Mouse (Mus musculus) myocyte (in vitro differentiated cells): ENCODE measurements around the gene Olfr124. TPM values are rescaled to one million over a fixed set of nuclear protein-coding genes. Genes with fewer than 3 reads are reported as not detected.

ENCODE experiments used
- H3K27me3 ChIP-seq: one replicate; pipeline ENCODE4 v1.6.1; 2011; ENCODE audit not compliant: control insufficient read depth, insufficient read depth, insufficient read length
- H3K36me3 ChIP-seq: one replicate; pipeline ENCODE4 v1.6.1; 2011; ENCODE audit not compliant: control insufficient read depth, insufficient read depth
- H3K4me2 ChIP-seq: one replicate; pipeline ENCODE4 v1.6.1; 2011; ENCODE audit warnings: low read depth, control low read depth
- H3K4me3 ChIP-seq: one replicate; pipeline ENCODE4 v1.5.1; 2011; ENCODE audit warnings: mild to moderate bottlenecking, control low read depth, moderate library complexity
- H3K79me2 ChIP-seq: one replicate; pipeline ENCODE4 v1.6.1; 2011; ENCODE audit not compliant: control insufficient read depth, insufficient read depth
- H3ac ChIP-seq: one replicate; pipeline ENCODE4 v1.6.1; 2011; ENCODE audit not compliant: control insufficient read depth, insufficient read length
- CEBPB ChIP-seq: IDR thresholded peaks from 2 replicates; pipeline ENCODE4 v1.6.1; 2011; ENCODE audit warnings: mild to moderate bottlenecking, moderate library complexity; ENCODE audit not compliant: poor library complexity, insufficient read depth, severe bottlenecking
- E2F4 ChIP-seq: IDR thresholded peaks from one replicate; pipeline ENCODE4 v1.6.1; 2011; ENCODE audit warnings: mild to moderate bottlenecking, control low read depth, moderate library complexity; ENCODE audit not compliant: insufficient read depth
- MAX ChIP-seq: IDR thresholded peaks from one replicate; pipeline ENCODE4 v1.6.1; 2011; ENCODE audit warnings: low read depth, mild to moderate bottlenecking, control low read depth
- MYOD1 ChIP-seq, 3 experiments: IDR thresholded peaks; one replicate each; pipeline ENCODE4 v1.6.1; 2011; ENCODE audit warnings: control low read depth in 2 of 3, low read depth in 2 of 3, mild to moderate bottlenecking in 2 of 3, moderate library complexity in 1 of 3; ENCODE audit not compliant: insufficient read length in 2 of 3, control insufficient read depth in 1 of 3
- MYOG ChIP-seq, 3 experiments: IDR thresholded peaks; one replicate each; pipeline ENCODE4 v1.6.1; 2011; ENCODE audit warnings: control low read depth in 2 of 3, low read depth in 2 of 3, mild to moderate bottlenecking in 2 of 3; ENCODE audit not compliant: insufficient read length in 2 of 3, control insufficient read depth in 1 of 3, insufficient read depth in 1 of 3
- POLR2A ChIP-seq: IDR thresholded peaks from one replicate; pipeline ENCODE4 v1.6.1; 2011; ENCODE audit warnings: low read depth, mild to moderate bottlenecking, control low read depth, moderate library complexity; ENCODE audit not compliant: insufficient read length
- POLR2AphosphoS2 ChIP-seq: IDR thresholded peaks from one replicate; pipeline ENCODE4 v1.6.1; 2011; ENCODE audit warnings: low read depth, control low read depth; ENCODE audit not compliant: insufficient read length
- REST ChIP-seq: IDR thresholded peaks from one replicate; pipeline ENCODE4 v1.6.1; 2011; ENCODE audit warnings: mild to moderate bottlenecking, control low read depth, moderate library complexity; ENCODE audit not compliant: insufficient read depth, insufficient read length
- SRF ChIP-seq: IDR thresholded peaks from one replicate; pipeline ENCODE4 v1.6.1; 2011; ENCODE audit warnings: low read depth; ENCODE audit not compliant: control insufficient read depth, insufficient read length
- TCF12 ChIP-seq: IDR thresholded peaks from one replicate; pipeline ENCODE4 v1.6.1; 2011; ENCODE audit warnings: mild to moderate bottlenecking, control low read depth; ENCODE audit not compliant: poor library complexity, insufficient read depth, severe bottlenecking
- TCF3 ChIP-seq: IDR thresholded peaks from one replicate; pipeline ENCODE4 v1.6.1; 2011; ENCODE audit warnings: low read depth, control low read depth; ENCODE audit not compliant: insufficient read length
- USF1 ChIP-seq: IDR thresholded peaks from one replicate; pipeline ENCODE4 v1.6.1; 2011; ENCODE audit warnings: low read depth, mild to moderate bottlenecking, control low read depth, moderate library complexity
- polyA plus RNA-seq: library from polyadenylated mRNA; unstranded; fragments of >200 nt; fragmentation: generic; extraction: Trizol; gene quantifications from one replicate; pipeline ENCODE4 v1.2.1, GENCODE M21; 2012; ENCODE audit warnings: missing spikeins

Gene Olfr124
- polyA plus RNA-seq, result not detected

- H3K27me3 ChIP-seq, result no peaks in the 10 kb centered on the region
- no peak within 1 kb of the TSS for H3ac ChIP-seq
- H3K4me2 ChIP-seq, result no peak within 1 kb of the TSS
- H3K36me3 ChIP-seq, result no peaks in the 10 kb centered on the region
- no peaks in the 10 kb centered on the region for H3K79me2 ChIP-seq
- TF ChIP-seq SRF (no peak), E2F4 (no peak), MYOD1 (IDR thresholded peaks at IDR 0.05; ENCODE audit: control insufficient read depth in 1 of 3, insufficient read length in 2 of 3, low read depth in 2 of 3) (no peak), CEBPB (no peak), USF1 (no peak), TCF3 (no peak), MAX (no peak)
- no peak within 1 kb of the TSS for H3K4me3 ChIP-seq
Observed at GRCm38 (mm10) chr17:37799588-37799987, at the start of gene Olfr124. TSS of gene Olfr124 (plus strand) at chr17:37799888.

- Histone ChIP-seq H3ac (no peak within 1 kb of the TSS), H3K36me3 (no peaks in the 10 kb centered on the region), H3K4me3 (no peak within 1 kb of the TSS), H3K4me2 (no peak within 1 kb of the TSS), H3K27me3 (no peaks in the 10 kb centered on the region), H3K79me2 (no peaks in the 10 kb centered on the region)
- TF ChIP-seq E2F4, result no peak
- no peak for TF ChIP-seq MYOG (IDR thresholded peaks at IDR 0.05; ENCODE audit: control insufficient read depth in 1 of 3, insufficient read depth in 1 of 3, insufficient read length in 2 of 3, low read depth in 2 of 3)
- TF ChIP-seq POLR2AphosphoS2, result no peak
- no peak for TF ChIP-seq MYOD1 (IDR thresholded peaks at IDR 0.05; ENCODE audit: control insufficient read depth in 1 of 3, insufficient read length in 2 of 3, low read depth in 2 of 3)
- no peak for TF ChIP-seq SRF
- TF ChIP-seq CEBPB, result no peak
- TF ChIP-seq MAX, result no peak
- TF ChIP-seq POLR2A, result no peak
- TF ChIP-seq REST, result no peak
- no peak for TF ChIP-seq TCF3
- TF ChIP-seq USF1, result no peak
- no peak for TF ChIP-seq TCF12
Observed at GRCm38 (mm10) chr17:37768307-37768706, 31.4 kb upstream of the Olfr124 start, which contains the start of gene Olfr122. TSS of gene Olfr122 (plus strand) at chr17:37768607.

GRCm38 (mm10) chr17:37793229-37793628, 6.5 kb upstream of the Olfr124 start, which contains the start of gene Olfr123:
TSS of gene Olfr123 (plus strand) at chr17:37793529.
- no peaks in the 10 kb centered on the region for H3K79me2 ChIP-seq
- no peak within 1 kb of the TSS for H3K4me2 ChIP-seq
- no peaks in the 10 kb centered on the region for H3K27me3 ChIP-seq
- no peaks in the 10 kb centered on the region for H3K36me3 ChIP-seq
- H3ac ChIP-seq, result no peak within 1 kb of the TSS
- TF ChIP-seq TCF3 (no peak), POLR2AphosphoS2 (no peak)
- no peak within 1 kb of the TSS for H3K4me3 ChIP-seq

- no peak within 1 kb of the TSS for H3ac ChIP-seq
- no peaks in the 10 kb centered on the region for H3K79me2 ChIP-seq
- no peaks in the 10 kb centered on the region for H3K27me3 ChIP-seq
- no peak for TF ChIP-seq SRF
- TF ChIP-seq CEBPB, result no peak
- no peak for TF ChIP-seq USF1
- no peak for TF ChIP-seq MAX
- TF ChIP-seq POLR2AphosphoS2, result no peak
- no peak for TF ChIP-seq TCF12
- TF ChIP-seq TCF3, result no peak
- TF ChIP-seq E2F4, result no peak
- TF ChIP-seq MYOD1 (IDR thresholded peaks at IDR 0.05; ENCODE audit: control insufficient read depth in 1 of 3, insufficient read length in 2 of 3, low read depth in 2 of 3), result no peak
- TF ChIP-seq MYOG (IDR thresholded peaks at IDR 0.05; ENCODE audit: control insufficient read depth in 1 of 3, insufficient read depth in 1 of 3, insufficient read length in 2 of 3, low read depth in 2 of 3), result no peak
- no peak for TF ChIP-seq POLR2A
- no peak for TF ChIP-seq REST
- no peaks in the 10 kb centered on the region for H3K36me3 ChIP-seq
- no peak within 1 kb of the TSS for H3K4me2 ChIP-seq
- no peak within 1 kb of the TSS for H3K4me3 ChIP-seq
Observed at GRCm38 (mm10) chr17:37832649-37833048, 33.0 kb downstream of the Olfr124 start, which contains the start of gene Olfr125. TSS of gene Olfr125 (plus strand) at chr17:37832949.

GRCm38 (mm10) chr17:37847183-37847582, 47.5 kb downstream of the Olfr124 start, which contains the start of gene Olfr126:
TSS of gene Olfr126 (plus strand) at chr17:37847483.
- H3K4me2 ChIP-seq, result no peak within 1 kb of the TSS
- H3K36me3 ChIP-seq, result no peaks in the 10 kb centered on the region
- H3K4me3 ChIP-seq, result no peak within 1 kb of the TSS
- TF ChIP-seq POLR2AphosphoS2 (no peak), E2F4 (no peak), TCF3 (no peak), MYOD1 (IDR thresholded peaks at IDR 0.05; ENCODE audit: control insufficient read depth in 1 of 3, insufficient read length in 2 of 3, low read depth in 2 of 3) (no peak), MAX (no peak), MYOG (IDR thresholded peaks at IDR 0.05; ENCODE audit: control insufficient read depth in 1 of 3, insufficient read depth in 1 of 3, insufficient read length in 2 of 3, low read depth in 2 of 3) (no peak), POLR2A (no peak), REST (no peak), USF1 (no peak), SRF (no peak), TCF12 (no peak), CEBPB (no peak)
- no peaks in the 10 kb centered on the region for H3K27me3 ChIP-seq
- H3K79me2 ChIP-seq, result no peaks in the 10 kb centered on the region
- H3ac ChIP-seq, result no peak within 1 kb of the TSS

Other genes with a start within 250 kb of the Olfr124 start
- gene Olfr112, start 230.4 kb upstream of the Olfr124 start, polyA plus RNA-seq, result not detected
- not detected for gene Olfr113, start 222.2 kb upstream of the Olfr124 start, polyA plus RNA-seq
- not detected for gene Olfr114, start 207.1 kb upstream of the Olfr124 start, polyA plus RNA-seq
- not detected for gene Olfr115, start 172.8 kb upstream of the Olfr124 start, polyA plus RNA-seq
- not detected for gene Olfr116, start 172.7 kb upstream of the Olfr124 start, polyA plus RNA-seq
- gene Olfr117, start 136.1 kb upstream of the Olfr124 start, polyA plus RNA-seq, result not detected
- not detected for gene Olfr118, start 132.9 kb upstream of the Olfr124 start, polyA plus RNA-seq
- gene Olfr119, start 103.3 kb upstream of the Olfr124 start, polyA plus RNA-seq, result not detected
- gene Olfr120, start 78.1 kb upstream of the Olfr124 start, polyA plus RNA-seq, result not detected
- gene Olfr121, start 51.0 kb upstream of the Olfr124 start, polyA plus RNA-seq, result not detected
- gene Olfr122, start 31.3 kb upstream of the Olfr124 start, polyA plus RNA-seq, result not detected
- gene Olfr123, start 6.4 kb upstream of the Olfr124 start, polyA plus RNA-seq, result not detected
- not detected for gene Olfr125, start 33.1 kb downstream of the Olfr124 start, polyA plus RNA-seq
- not detected for gene Olfr126, start 47.6 kb downstream of the Olfr124 start, polyA plus RNA-seq
- gene Olfr127, start 100.5 kb downstream of the Olfr124 start, polyA plus RNA-seq, result not detected
- not detected for gene Olfr128, start 120.7 kb downstream of the Olfr124 start, polyA plus RNA-seq
- not detected for gene Olfr761, start 153.2 kb downstream of the Olfr124 start, polyA plus RNA-seq